Mouse (Mus musculus): Measurements from ENCODE around the gene 9530077C05Rik. TPM values are rescaled to one million over a fixed set of nuclear protein-coding genes. Genes with fewer than 3 reads are reported as not detected.

Gene 9530077C05Rik
- 1 to 10 TPM; 1.4 to 3.0 TPM for polyA plus RNA-seq (2012; fragmentation: generic; extraction: Trizol)

DNA sequence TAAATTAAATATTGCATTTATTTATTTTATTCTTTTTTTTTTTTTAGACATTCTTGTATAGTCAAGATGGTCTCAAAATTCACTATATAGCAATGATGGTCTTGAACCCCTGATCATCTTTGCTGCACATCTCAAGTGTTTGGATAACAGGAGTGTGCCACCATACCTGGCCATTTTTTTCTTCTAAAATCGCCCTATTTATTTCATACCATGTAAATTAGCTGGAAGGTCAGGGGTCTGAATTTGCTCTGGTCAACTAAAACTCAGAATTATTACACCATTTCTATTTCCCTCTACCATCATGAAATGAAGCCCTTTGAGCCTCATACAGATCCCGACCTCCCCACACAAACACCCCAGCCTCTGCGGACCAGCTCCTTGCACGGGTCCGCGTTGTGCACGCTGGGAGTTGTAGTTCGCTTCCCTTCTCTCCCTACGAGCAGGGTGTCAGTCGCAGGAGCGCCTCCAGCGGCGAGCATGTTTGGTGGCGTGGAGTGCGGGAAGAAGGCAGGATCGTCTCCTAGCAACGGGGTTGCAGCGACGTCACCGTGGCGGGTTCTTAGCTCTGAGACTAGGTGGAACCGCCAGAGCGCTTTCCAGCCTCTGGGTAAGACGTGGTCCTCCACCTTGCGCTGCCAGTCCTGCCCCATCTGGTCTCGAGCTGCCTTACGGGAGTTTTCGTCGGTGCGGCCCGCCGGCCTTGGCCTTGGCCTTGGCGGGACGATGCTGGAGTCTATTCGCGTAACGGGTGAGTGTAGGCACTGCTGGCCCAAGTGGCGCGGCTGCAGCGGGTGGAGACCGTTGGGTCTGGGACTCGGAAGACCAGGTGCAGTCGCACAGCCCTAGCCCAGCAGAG is at the start of gene 9530077C05Rik:
Gene 9530077C05Rik (plus strand): TSS at position 512 of the 856 bp plus-strand sequence.

GRCm38 (mm10) chr9:22389021-22389476 is 22.3 kb upstream of the 9530077C05Rik start, which contains the start of gene Anln:
Gene Anln (minus strand): TSS chr9:22389188.

DNA sequence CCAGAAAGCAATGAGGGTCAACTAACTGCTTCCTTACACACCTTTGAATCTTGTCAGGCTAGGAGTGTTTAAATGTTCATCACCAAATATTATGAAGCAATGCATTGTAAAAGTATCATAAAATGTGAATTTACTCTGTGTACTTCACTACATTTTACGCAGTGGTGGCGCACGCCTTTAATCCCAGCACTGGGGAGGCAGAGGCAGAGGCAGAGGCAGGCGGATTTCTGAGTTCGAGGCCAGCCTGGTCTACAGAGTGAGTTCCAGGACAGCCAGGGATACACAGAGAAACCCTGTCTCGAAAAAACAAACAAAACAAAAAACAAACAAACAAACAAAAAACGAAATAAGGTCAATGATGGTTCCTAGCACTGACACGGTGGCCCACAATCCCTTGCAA is 42.7 kb downstream of the 9530077C05Rik start, which contains the start of gene Gm17545:
Gene Gm17545 (plus strand): TSS at position 301 of the 400 bp plus-strand sequence.

DNA sequence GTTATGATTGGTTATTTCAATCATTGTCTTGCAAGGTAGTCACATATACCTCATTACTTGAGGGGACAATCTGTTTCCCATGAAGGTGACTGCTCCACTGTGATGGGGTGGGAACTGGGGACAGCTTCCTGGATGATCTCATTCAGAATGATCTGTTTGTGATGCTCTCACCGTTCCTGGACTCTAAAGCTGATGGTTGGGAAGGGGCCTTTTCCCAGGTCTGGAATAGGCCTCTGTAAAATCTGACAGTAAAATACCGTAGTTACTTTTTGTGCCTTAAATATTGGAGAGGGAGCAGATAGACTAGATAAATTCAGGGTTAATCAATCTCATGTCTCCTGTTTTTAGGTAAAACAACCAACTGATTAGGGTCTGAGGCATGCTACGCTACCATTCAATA is 58.3 kb downstream of the 9530077C05Rik start, which contains the start of gene Rp9:
Gene Rp9 (minus strand): TSS at position 101 of the 400 bp plus-strand sequence.

DNA sequence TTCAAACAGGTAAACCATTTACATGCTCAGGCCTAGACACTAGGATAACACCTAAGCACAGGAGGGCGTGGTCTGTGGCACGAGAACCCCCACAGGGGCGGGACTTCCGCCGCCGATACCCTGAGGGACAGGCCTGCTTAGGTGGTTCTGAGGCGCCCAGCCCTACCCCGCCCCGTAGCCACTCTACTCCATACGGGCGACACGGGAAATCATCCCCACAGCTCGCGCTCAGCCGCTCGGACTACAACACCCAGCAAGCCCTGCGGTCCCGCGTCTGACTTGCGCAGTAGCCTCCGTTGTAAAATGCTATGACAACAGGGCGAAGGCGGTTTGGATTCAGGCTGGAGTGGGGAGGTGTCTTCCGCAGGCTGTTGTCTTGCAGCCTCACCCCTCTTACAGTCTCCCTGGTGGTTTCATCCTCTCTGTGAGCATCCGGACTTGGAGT is 64.1 kb downstream of the 9530077C05Rik start, which contains the start of gene Bbs9:
Gene Bbs9 (plus strand): TSS at position 292 of the 445 bp plus-strand sequence.

Other genes starting within 250 kb of the 9530077C05Rik start
- not detected for gene Zfp872, start 223.4 kb upstream of the 9530077C05Rik start, polyA plus RNA-seq (2012; fragmentation: generic; extraction: Trizol)
- gene Zfp809, start 185.8 kb upstream of the 9530077C05Rik start, polyA plus RNA-seq (2012; fragmentation: generic; extraction: Trizol), result 1 to 10 TPM; 1.4 to 5.2 TPM
- under 1 TPM; 0.06 to 0.71 TPM for gene Zfp599, start 151.6 kb upstream of the 9530077C05Rik start, polyA plus RNA-seq (2012; fragmentation: generic; extraction: Trizol)
- under 1 TPM in 1 of 2 experiments, not detected in 1; 0.04 TPM for gene Zfp810, start 103.9 kb upstream of the 9530077C05Rik start, polyA plus RNA-seq (2012; fragmentation: generic; extraction: Trizol)
- gene Anln, start 22.3 kb upstream of the 9530077C05Rik start, polyA plus RNA-seq (2012; fragmentation: generic; extraction: Trizol), result 10 to 100 TPM in 1 of 2 experiments, 1 to 10 TPM in 1; 3.8 to 31.3 TPM
- not detected for gene Gm17545, start 42.8 kb downstream of the 9530077C05Rik start, polyA plus RNA-seq (2012; fragmentation: generic; extraction: Trizol)
- 100 to 1,000 TPM; 119 to 128 TPM for gene Rp9, start 58.2 kb downstream of the 9530077C05Rik start, polyA plus RNA-seq (2012; fragmentation: generic; extraction: Trizol)
- 10 to 100 TPM in 1 of 2 experiments, 1 to 10 TPM in 1; 1.1 to 11.8 TPM for gene Bbs9, start 64.2 kb downstream of the 9530077C05Rik start, polyA plus RNA-seq (2012; fragmentation: generic; extraction: Trizol)

Measured in C3H10T1/2 (cell line).